Mouse (Mus musculus) stomach, postnatal 0 days (tissue): ENCODE data around the gene Ckmt2.

Experiments used
- CTCF ChIP-seq: IDR thresholded peaks from 2 replicates; pipeline ENCODE4 v1.5.1; 2016; ENCODE audit warnings: antibody characterized with exemption, low read depth, mild to moderate bottlenecking, moderate library complexity
- EP300 ChIP-seq: optimal IDR thresholded peaks from 2 replicates; pipeline ENCODE3; 2016; ENCODE audit warnings: antibody characterized with exemption

GRCm38 (mm10) chr13:91911211-91911610, 34.5 kb upstream of the Ckmt2 start:
- TF ChIP-seq CTCF (no peak), EP300 (no peak)
